Mouse (Mus musculus): ENCODE data around the gene Zfyve28. TPM values are rescaled to one million over a fixed set of nuclear protein-coding genes. Genes with fewer than 3 reads are reported as not detected.

Zfyve28 gene
- polyA plus RNA-seq, 1 experiment, result 0.08 TPM

DNA sequence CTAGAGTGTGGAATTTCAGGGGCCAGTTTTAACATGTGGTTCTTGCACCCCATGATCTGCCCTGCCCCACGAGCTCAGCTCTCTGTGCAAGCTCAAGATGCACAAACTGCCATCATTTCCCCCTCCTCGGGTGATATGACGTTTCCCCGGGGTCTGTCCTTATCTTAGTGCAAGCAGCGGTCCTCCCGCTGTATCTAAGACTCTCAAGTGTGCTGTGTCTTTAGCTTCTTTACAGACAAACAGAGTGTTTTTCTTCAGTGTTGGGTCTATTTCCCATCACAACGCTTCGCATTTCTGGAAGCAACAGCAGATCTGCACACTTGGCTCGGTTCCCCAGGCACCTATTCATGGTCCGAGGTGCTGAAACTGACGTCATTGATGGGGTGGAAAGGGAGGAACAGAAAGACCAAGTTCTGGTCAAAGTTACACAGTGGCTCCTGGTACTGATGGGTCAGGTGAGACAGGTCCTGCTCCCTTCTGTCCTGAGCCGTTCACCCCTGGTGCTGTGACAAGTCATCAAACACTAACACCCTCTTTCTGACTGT, 18.3 kb downstream of the Zfyve28 start:
- Histone ChIP-seq H3K36me3 (ENCODE audit: control insufficient read depth, insufficient read depth) (no peaks in the 10 kb centered on the region), H3K79me2 (ENCODE audit: control insufficient read depth, insufficient read depth) (no peaks in the 10 kb centered on the region), H3K27me3 (ENCODE audit: control insufficient read depth, insufficient read depth, insufficient read length) (peaks cover 34% of the 10 kb centered on the region), H3K4me2 (ENCODE audit: low read depth) (no peak overlapping the region), H3K4me3 (no peak overlapping the region), H3ac (ENCODE audit: control insufficient read depth, insufficient read length) (no peak overlapping the region)
- TF ChIP-seq E2F4 (IDR thresholded peaks at IDR 0.05; ENCODE audit: insufficient read depth), result no peak
- TF ChIP-seq SRF (IDR thresholded peaks at IDR 0.05; ENCODE audit: control insufficient read depth, insufficient read length, low read depth), result no peak
- no peak for TF ChIP-seq MAX (IDR thresholded peaks at IDR 0.05; ENCODE audit: low read depth)
- TF ChIP-seq MYOD1 (IDR thresholded peaks at IDR 0.05; ENCODE audit: control insufficient read depth in 1 of 3, insufficient read length in 2 of 3, low read depth in 2 of 3), result no peak
- TF ChIP-seq TCF3 (IDR thresholded peaks at IDR 0.05; ENCODE audit: insufficient read length, low read depth), result no peak
- TF ChIP-seq POLR2A (IDR thresholded peaks at IDR 0.05; ENCODE audit: insufficient read length, low read depth), result no peak
- TF ChIP-seq POLR2AphosphoS2 (IDR thresholded peaks at IDR 0.05; ENCODE audit: insufficient read length, low read depth), result no peak
- no peak for TF ChIP-seq MYOG (IDR thresholded peaks at IDR 0.05; ENCODE audit: control insufficient read depth in 1 of 3, insufficient read depth in 1 of 3, insufficient read length in 2 of 3, low read depth in 2 of 3)
- no peak for TF ChIP-seq CEBPB (IDR thresholded peaks at IDR 0.05; ENCODE audit: insufficient read depth, poor library complexity, severe bottlenecking)
- TF ChIP-seq TCF12 (IDR thresholded peaks at IDR 0.05; ENCODE audit: insufficient read depth, poor library complexity, severe bottlenecking), result no peak
- no peak for TF ChIP-seq REST (IDR thresholded peaks at IDR 0.05; ENCODE audit: insufficient read depth, insufficient read length)
- no peak for TF ChIP-seq USF1 (IDR thresholded peaks at IDR 0.05; ENCODE audit: low read depth)

DNA sequence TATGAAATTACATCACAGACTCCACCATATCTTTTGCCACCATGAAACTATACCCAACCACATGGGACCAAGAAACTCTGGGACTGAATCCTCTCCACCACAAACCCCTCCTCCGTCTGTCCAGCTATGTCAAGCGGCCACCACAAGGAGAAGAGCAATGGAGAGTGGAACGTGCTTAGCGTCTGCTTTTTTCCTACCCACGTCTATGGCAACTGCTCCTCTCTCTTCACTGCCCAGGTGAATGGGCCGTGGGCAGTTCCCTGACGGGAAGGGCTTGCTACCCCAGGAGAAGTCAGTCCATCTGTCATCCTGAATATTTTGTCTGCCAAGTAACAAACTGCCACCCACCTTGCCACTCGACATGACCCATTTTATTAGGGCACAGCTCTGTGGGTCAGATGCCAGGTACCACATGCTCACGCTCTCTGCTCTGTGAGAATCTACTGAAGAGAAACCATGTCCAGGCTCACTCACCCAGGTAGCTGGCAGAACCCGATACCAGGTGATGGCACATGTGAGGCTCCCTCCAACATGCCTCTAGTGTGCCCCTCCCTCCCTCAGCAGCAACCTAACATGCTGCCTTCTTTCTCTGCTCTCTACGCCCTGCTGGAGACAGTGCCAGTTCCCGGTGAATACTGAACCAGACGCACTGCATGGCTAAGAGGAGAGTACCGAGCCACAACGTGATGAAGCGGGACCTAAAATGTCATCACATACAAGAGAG, 18.9 kb downstream of the Zfyve28 start:
- Histone ChIP-seq H3K79me2 (ENCODE audit: control insufficient read depth, insufficient read depth) (no peaks in the 10 kb centered on the region), H3ac (ENCODE audit: control insufficient read depth, insufficient read length) (no peak overlapping the region), H3K36me3 (ENCODE audit: control insufficient read depth, insufficient read depth) (no peaks in the 10 kb centered on the region), H3K4me2 (ENCODE audit: low read depth) (no peak overlapping the region), H3K4me3 (no peak overlapping the region), H3K27me3 (ENCODE audit: control insufficient read depth, insufficient read depth, insufficient read length) (peaks cover 32% of the 10 kb centered on the region)
- TF ChIP-seq REST (IDR thresholded peaks at IDR 0.05; ENCODE audit: insufficient read depth, insufficient read length) (no peak), SRF (IDR thresholded peaks at IDR 0.05; ENCODE audit: control insufficient read depth, insufficient read length, low read depth) (no peak), TCF12 (IDR thresholded peaks at IDR 0.05; ENCODE audit: insufficient read depth, poor library complexity, severe bottlenecking) (no peak), POLR2AphosphoS2 (IDR thresholded peaks at IDR 0.05; ENCODE audit: insufficient read length, low read depth) (no peak), MYOD1 (IDR thresholded peaks at IDR 0.05; ENCODE audit: control insufficient read depth in 1 of 3, insufficient read length in 2 of 3, low read depth in 2 of 3) (no peak), USF1 (IDR thresholded peaks at IDR 0.05; ENCODE audit: low read depth) (no peak), MYOG (IDR thresholded peaks at IDR 0.05; ENCODE audit: control insufficient read depth in 1 of 3, insufficient read depth in 1 of 3, insufficient read length in 2 of 3, low read depth in 2 of 3) (no peak), CEBPB (IDR thresholded peaks at IDR 0.05; ENCODE audit: insufficient read depth, poor library complexity, severe bottlenecking) (no peak), MAX (IDR thresholded peaks at IDR 0.05; ENCODE audit: low read depth) (no peak), E2F4 (IDR thresholded peaks at IDR 0.05; ENCODE audit: insufficient read depth) (no peak)

DNA sequence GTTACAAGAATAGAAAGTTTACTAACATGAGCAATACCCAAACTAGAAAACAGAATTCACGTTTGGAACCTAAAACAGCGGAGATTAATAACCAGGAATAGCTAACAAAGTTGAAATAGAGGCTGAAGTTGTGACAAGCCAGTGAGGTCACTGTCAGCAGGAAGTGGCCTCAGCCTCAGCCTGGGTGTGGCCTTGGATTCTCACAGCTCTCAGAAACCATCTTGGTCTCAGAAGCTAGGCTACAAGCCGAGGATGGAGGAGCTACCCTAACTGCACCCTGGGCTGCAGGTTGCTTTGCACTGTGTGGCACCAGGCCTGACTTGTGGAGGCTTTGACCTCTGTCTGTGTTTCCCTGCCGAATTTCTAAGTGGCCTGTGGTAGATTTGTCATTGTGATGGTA, 22.2 kb downstream of the Zfyve28 start:
- Histone ChIP-seq H3K27me3 (ENCODE audit: control insufficient read depth, insufficient read depth, insufficient read length) (peaks cover 25% of the 10 kb centered on the region), H3K4me2 (ENCODE audit: low read depth) (no peak overlapping the region), H3K4me3 (no peak overlapping the region), H3ac (ENCODE audit: control insufficient read depth, insufficient read length) (no peak overlapping the region), H3K79me2 (ENCODE audit: control insufficient read depth, insufficient read depth) (no peaks in the 10 kb centered on the region), H3K36me3 (ENCODE audit: control insufficient read depth, insufficient read depth) (no peaks in the 10 kb centered on the region)
- TF ChIP-seq TCF12 (IDR thresholded peaks at IDR 0.05; ENCODE audit: insufficient read depth, poor library complexity, severe bottlenecking) (no peak), REST (IDR thresholded peaks at IDR 0.05; ENCODE audit: insufficient read depth, insufficient read length) (no peak), SRF (IDR thresholded peaks at IDR 0.05; ENCODE audit: control insufficient read depth, insufficient read length, low read depth) (no peak), TCF3 (IDR thresholded peaks at IDR 0.05; ENCODE audit: insufficient read length, low read depth) (no peak), USF1 (IDR thresholded peaks at IDR 0.05; ENCODE audit: low read depth) (no peak), POLR2AphosphoS2 (IDR thresholded peaks at IDR 0.05; ENCODE audit: insufficient read length, low read depth) (no peak), MAX (IDR thresholded peaks at IDR 0.05; ENCODE audit: low read depth) (no peak)

DNA sequence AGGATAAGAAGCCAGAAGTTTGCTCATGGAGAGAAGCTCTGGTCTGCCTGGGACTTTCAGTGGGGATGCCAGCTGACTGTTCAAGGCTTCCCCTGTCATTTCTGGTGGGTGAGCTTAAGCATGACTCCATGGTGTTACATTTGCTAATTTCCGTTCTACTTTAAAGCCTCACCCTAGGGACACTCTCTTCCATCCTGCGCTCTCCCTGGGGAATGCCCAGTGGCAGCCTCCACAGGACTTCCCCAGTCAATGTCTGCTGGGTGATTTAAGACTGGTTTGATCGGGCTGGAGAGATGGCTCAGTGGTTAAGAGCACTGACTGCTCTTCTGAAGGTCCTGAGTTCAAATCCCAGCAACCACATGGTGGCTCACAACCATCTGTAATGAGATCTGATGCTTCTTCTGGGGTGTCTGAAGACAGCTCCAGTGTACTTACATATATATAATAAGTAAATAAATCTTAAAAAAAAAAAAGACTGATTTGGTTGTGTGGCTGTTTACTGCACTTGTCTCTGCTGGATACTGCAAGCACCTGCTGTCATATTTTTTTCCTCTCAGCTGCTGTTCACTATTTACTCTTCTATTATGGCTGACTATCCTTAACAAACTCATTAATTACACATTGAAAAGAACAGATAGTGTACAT, 29.0 kb downstream of the Zfyve28 start:
- TF ChIP-seq CEBPB (IDR thresholded peaks at IDR 0.05; ENCODE audit: insufficient read depth, poor library complexity, severe bottlenecking) (no peak), REST (IDR thresholded peaks at IDR 0.05; ENCODE audit: insufficient read depth, insufficient read length) (no peak), SRF (IDR thresholded peaks at IDR 0.05; ENCODE audit: control insufficient read depth, insufficient read length, low read depth) (no peak), E2F4 (IDR thresholded peaks at IDR 0.05; ENCODE audit: insufficient read depth) (no peak), MYOG (IDR thresholded peaks at IDR 0.05; ENCODE audit: control insufficient read depth in 1 of 3, insufficient read depth in 1 of 3, insufficient read length in 2 of 3, low read depth in 2 of 3) (no peak), POLR2AphosphoS2 (IDR thresholded peaks at IDR 0.05; ENCODE audit: insufficient read length, low read depth) (no peak), TCF3 (IDR thresholded peaks at IDR 0.05; ENCODE audit: insufficient read length, low read depth) (no peak), USF1 (IDR thresholded peaks at IDR 0.05; ENCODE audit: low read depth) (no peak), TCF12 (IDR thresholded peaks at IDR 0.05; ENCODE audit: insufficient read depth, poor library complexity, severe bottlenecking) (no peak), MAX (IDR thresholded peaks at IDR 0.05; ENCODE audit: low read depth) (no peak), POLR2A (IDR thresholded peaks at IDR 0.05; ENCODE audit: insufficient read length, low read depth) (no peak), MYOD1 (IDR thresholded peaks at IDR 0.05; ENCODE audit: control insufficient read depth in 1 of 3, insufficient read length in 2 of 3, low read depth in 2 of 3) (no peak)
- H3ac ChIP-seq (ENCODE audit: control insufficient read depth, insufficient read length), result no peak overlapping the region
- H3K4me2 ChIP-seq (ENCODE audit: low read depth), result no peak overlapping the region
- no peaks in the 10 kb centered on the region for H3K36me3 ChIP-seq (ENCODE audit: control insufficient read depth, insufficient read depth)
- no peaks in the 10 kb centered on the region for H3K79me2 ChIP-seq (ENCODE audit: control insufficient read depth, insufficient read depth)
- H3K27me3 ChIP-seq (ENCODE audit: control insufficient read depth, insufficient read depth, insufficient read length), result peaks cover 32% of the 10 kb centered on the region
- no peak overlapping the region for H3K4me3 ChIP-seq

Measured in myocyte (in vitro differentiated cells).